Comparison of ENCODE assay signal across 8 mouse cellular contexts in genomic region chr2:75642795-75643550, GRCm38 (mm10). TPM values are rescaled to one million over a fixed set of nuclear protein-coding genes. Genes with fewer than 3 reads are reported as not detected.
DNase-seq lines count a peak whose midpoint lies in the region; ATAC-seq and TF ChIP-seq lines count a peak whose summit lies in the region.

No protein-coding gene starts in this region.

- intact Hi-C loops in left cerebral cortex, postnatal 4 days (cut with DNase I) = no loop called here

- DNase-seq in adipocyte (ENCODE audit: low spot score) = peak; percentile 21
- DNase-seq in heart, postnatal 4 days = peak; percentile 46
- DNase-seq in lung, embryonic 14.5 days = peak; percentile 82
- DNase-seq in left cerebral cortex, postnatal 4 days = no peak
- DNase-seq in spleen, postnatal 4 days (ENCODE audit: low spot score in 2 of 2) = no peak

- no peak overlapping the region for H3K9ac ChIP-seq in lung, embryonic 14.5 days
- H3K9ac ChIP-seq in neural tube, embryonic 15.5 days (replicated peaks) = no peak overlapping the region

- no peaks in the 10 kb centered on the region for H3K9me3 ChIP-seq in lung, embryonic 14.5 days (ENCODE audit: low read depth, low read length)
- H3K9me3 ChIP-seq in neural tube, embryonic 15.5 days (replicated peaks) = no peaks in the 10 kb centered on the region

- peak overlapping the region; percentile 83 for H3K27ac ChIP-seq in lung, embryonic 14.5 days (ENCODE audit: low read depth)
- no peak overlapping the region for H3K27ac ChIP-seq in neural tube, embryonic 15.5 days (replicated peaks)

- ATAC-seq in common myeloid progenitor, adult 5-6 weeks (replicated peaks; ENCODE audit: low read depth, poor library complexity, severe bottlenecking) = 0 out of 2 replicates have a peak, but pooled peaks have one; percentile 29
- peak; percentile 82 for ATAC-seq in lung, embryonic 14.5 days (ENCODE audit: insufficient read depth)
- no peak for ATAC-seq in activated CD4-positive, CD25-positive, alpha-beta regulatory T cell, adult 4 months
- ATAC-seq in neural tube, embryonic 15.5 days (ENCODE audit: low FRiP score) = no peak

- no peaks in the 10 kb centered on the region for H3K36me3 ChIP-seq in lung, embryonic 14.5 days (ENCODE audit: insufficient read depth)
- H3K36me3 ChIP-seq in neural tube, embryonic 15.5 days = no peaks in the 10 kb centered on the region

- no peaks in the 10 kb centered on the region for H3K27me3 ChIP-seq in lung, embryonic 14.5 days (ENCODE audit: insufficient read depth, low read length)
- no peaks in the 10 kb centered on the region for H3K27me3 ChIP-seq in neural tube, embryonic 15.5 days (replicated peaks)

- TF ChIP-seq CTCF in lung, embryonic 14.5 days (IDR thresholded peaks at IDR 0.05; ENCODE audit: low read depth) = no peak

- WGBS in lung, embryonic 14.5 days = 56% methylated on average over 8 of the region's 8 CpGs
- 87% methylated on average over 8 of the region's 8 CpGs for WGBS in neural tube, embryonic 15.5 days

- no peak overlapping the region for H3K4me3 ChIP-seq in lung, embryonic 14.5 days (ENCODE audit: low read depth, low read length)
- H3K4me3 ChIP-seq in neural tube, embryonic 15.5 days (replicated peaks) = no peak overlapping the region

- H3K4me1 ChIP-seq in lung, embryonic 14.5 days (ENCODE audit: insufficient read depth) = peaks cover 13% of the 10 kb centered on the region; the same call in 1 of the 2 replicates
- H3K4me1 ChIP-seq in neural tube, embryonic 15.5 days = no peaks in the 10 kb centered on the region

- H3K4me2 ChIP-seq in lung, embryonic 14.5 days = no peak overlapping the region
- no peak overlapping the region for H3K4me2 ChIP-seq in neural tube, embryonic 15.5 days

RNA-seq across cellular contexts. Expression of gene Hnrnpa3, which starts 16.1 kb away (rescaled TPM):
- 329 and 360 TPM in 2 replicates for total RNA-seq in common myeloid progenitor, adult 5-6 weeks (2017)
- total RNA-seq in heart, postnatal 4 days (2021) = 100 to 1,000 TPM; 504 to 509 TPM
- polyA plus RNA-seq in lung, embryonic 14.5 days (2014; fragmentation: Nextera tagmentation; extraction: Ambion mirVana) = 302 and 305 TPM in 2 replicates
- polyA plus RNA-seq in activated CD4-positive, CD25-positive, alpha-beta regulatory T cell, adult 4 months (2017; shearing (Covaris generic)) = 100 to 1,000 TPM; 133 to 270 TPM
- total RNA-seq in left cerebral cortex, postnatal 4 days (2021) = 100 to 1,000 TPM; 456 to 465 TPM
- 171 and 210 TPM in 2 replicates for polyA plus RNA-seq in neural tube, embryonic 15.5 days (2015; fragmentation: Nextera tagmentation; extraction: Ambion mirVana)

Comparison
In these comparisons a context has a peak if more than half of its experiments do, and no peak if none do; other contexts are left out.
1. DNase-seq: peak in adipocyte (single experiment), heart, postnatal 4 days (single experiment) and lung, embryonic 14.5 days (single experiment); none in left cerebral cortex, postnatal 4 days (single experiment) and spleen, postnatal 4 days (0 of 2).
2. ATAC-seq: peak in common myeloid progenitor, adult 5-6 weeks (single experiment) and lung, embryonic 14.5 days (single experiment); none in activated CD4-positive, CD25-positive, alpha-beta regulatory T cell, adult 4 months (single experiment) and neural tube, embryonic 15.5 days (single experiment).